Mouse (Mus musculus): ENCODE measurements around the gene Rab3il1.

Gene Rab3il1

DNA sequence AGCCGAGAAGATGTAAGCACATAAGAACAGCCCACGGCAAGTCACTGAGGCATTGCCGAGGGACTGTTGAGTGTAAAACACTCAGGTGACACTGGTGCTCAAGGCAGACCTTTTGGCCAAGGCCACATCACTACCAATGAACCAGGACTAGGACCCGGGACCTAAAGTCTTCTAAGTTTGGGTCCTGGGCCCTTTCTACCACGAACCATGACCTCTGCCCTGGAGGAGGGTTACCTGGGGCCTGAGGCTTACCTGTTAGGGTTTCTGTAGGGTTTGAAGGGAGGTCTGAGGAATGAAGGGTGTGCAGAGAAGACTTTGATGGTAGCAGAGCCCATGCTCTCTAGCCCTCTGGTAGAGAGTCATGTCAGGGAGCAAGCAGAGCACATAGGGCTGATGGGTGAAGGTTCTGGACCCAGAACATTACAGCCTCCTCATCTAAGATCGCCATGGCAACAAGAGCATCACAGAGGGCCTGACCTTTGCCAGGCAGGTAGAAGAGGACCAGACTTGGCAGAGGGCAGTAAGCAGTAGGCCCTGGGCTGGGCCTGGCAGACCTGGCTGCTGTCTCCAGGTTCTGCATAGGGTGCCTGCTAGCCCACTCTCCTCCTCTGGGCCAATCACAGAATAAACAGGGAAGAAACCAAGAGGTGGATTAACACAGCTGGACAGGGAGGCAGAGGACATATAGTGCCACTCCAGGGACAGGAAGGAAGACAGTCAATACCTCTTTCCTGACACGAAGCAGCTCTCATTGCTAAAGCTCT lies at the start of gene Rab3il1, which contains the start of gene Best1:
Rab3il1 (plus strand) TSS at position 464 of the 764 bp plus-strand sequence.
Best1 (minus strand) TSS at position 428 of the 764 bp plus-strand sequence.
- DNase-seq (ENCODE audit: low spot score in 2 of 2), result no peak

DNA sequence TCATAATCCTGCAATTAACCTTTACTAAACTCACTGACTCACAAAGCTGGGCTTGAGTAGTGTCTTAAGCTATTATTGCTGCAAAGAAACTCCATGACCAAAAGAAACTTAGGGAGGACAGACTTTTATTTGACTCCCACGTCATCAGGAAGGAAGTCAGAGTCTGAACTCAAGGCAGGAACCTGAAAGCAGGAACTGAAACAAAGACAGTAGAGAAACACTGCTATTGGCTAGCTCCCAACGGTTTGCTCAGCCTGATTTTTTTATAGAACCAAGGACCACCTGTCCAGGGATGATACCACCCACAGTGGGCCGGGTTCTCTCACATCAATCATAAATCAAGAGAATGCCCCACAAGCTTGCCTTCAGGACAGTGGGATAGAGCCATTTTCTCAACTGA lies 49.1 kb upstream of the Rab3il1 start:
- DNase-seq (ENCODE audit: low spot score in 2 of 2), result peak in 1 of 2 experiments; percentile 14

DNA sequence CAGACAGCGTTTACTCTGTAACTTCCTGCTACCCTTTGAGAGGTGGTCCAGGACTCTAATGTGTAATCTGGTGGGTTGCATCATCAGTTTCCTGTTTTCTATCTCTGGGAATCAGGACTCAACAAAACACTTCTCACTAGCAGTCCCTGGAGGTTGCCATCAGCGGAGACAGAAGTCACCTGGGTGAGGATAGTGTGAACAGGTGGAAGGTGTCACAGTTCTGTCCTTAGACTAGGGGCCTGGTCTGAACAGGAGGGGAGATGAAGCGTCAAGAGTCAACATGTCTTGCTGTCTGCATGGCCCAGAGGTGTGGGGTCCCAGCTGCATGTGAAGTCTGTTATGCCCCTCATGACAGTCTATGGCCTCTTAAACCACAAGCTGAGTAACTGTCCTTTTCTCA lies 48.6 kb upstream of the Rab3il1 start:
- DNase-seq (ENCODE audit: low spot score in 2 of 2), result no peak

DNA sequence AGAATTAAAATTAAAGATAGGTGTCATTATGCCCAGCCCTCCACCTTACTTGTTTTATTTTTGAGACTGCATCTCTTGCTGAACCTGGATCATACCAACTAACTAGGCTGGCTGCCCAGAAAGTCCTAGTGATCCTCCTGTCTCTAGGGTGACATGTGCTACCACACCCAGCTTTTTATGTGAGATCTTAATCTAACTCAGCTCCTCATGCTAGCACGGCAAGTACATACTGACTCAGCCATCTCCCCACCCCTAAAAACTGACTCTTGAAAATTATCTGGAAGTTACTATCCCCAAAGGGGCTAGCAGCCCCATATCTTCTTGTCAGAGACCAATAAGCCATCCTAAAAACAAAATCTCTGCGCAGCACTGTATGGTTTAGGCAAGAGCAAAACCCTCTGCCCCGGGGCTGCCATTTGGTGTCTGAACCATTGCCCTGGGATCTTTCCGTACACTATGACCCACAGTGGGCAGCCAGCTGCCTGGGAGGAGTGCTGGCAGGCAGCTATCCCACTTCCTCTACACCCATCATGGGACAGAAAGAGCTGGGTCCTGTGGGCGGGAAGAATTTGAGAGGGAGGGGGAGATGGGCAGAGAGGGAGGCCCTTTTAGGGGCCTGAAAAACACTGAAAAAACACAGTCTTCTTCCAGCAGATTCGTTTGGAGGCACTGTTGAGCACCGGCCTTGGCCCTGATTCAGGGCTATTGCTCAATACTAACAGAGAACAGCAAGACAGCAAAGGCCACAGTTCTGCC lies 47.2 kb upstream of the Rab3il1 start:
- DNase-seq (ENCODE audit: low spot score in 2 of 2), result no peak

DNA sequence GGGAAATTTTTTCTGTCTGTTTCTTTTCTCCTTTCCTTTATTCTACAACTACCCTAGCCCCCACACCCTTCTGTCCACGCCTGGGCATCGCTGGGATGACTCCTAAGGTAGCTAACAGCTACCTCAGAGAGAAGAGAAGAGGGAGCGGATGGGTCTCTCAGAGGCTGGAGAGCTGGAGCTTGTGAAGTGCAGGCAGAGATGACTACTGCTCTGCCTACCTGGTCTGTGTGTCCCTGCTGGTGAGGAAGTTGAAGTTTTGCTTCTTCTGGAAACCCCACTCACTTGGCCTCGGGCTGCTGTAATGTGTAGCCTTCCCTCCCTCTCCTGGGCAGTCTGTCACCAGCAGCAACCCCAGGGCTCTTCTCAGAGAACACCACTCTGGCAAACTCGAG lies 46.7 kb upstream of the Rab3il1 start:
- peak in 1 of 2 experiments; percentile 21 for DNase-seq (ENCODE audit: low spot score in 2 of 2)

DNA sequence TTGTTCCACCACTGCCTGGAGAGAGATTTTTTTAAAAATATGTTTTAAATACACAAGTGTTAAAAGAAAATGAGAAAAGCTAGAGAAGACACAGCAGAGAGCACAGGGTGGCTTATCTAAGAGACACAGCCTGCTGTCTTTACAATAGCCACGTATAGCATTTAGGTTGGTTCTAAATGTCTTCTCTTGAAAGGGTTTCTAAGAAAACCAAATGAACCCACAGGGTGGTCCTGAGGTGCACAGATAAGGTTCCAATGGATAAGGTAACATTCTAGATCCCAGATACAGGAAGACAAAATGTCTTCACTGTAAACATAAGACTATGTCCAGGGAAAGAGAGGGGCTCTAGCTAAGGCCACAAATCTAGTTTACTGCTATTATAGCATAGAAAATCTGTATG lies 46.0 kb upstream of the Rab3il1 start:
- DNase-seq (ENCODE audit: low spot score in 2 of 2), result no peak

DNA sequence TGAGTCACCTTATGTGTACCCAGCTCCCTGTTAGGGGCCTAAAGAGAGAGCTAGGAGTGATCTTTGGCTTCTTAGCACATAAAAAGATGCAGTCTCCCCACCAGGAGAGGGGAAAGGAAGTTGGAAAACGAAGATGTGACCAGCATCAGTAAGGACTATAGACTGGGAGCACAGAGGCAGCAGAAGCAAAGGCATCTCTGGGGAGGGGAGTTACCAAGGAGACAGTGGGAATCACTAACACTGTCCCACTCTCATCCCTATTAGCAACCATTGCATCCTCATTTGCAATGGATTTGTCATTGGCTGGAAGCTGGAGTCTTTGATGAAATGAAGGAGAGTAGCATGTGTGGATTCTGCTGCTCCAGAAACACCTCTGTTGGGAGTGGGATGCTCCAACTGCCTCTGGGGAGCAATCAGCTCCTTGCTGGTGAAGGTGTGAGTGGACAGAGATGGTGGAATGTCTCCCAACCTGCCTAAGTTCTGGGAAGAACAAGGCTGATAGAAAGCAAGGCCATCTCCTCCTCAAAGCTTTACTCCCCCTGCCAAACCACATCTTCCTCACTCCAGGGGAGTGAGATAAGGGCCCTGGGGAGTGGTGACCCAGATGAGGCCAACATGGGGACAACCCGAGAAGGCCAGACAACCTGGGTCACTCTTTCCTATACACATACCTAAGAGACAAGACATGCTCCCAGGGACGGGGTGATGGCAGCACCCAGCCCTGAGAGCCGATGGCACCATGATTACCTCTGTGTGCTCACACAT lies 44.7 kb upstream of the Rab3il1 start:
- no peak for DNase-seq (ENCODE audit: low spot score in 2 of 2)

DNA sequence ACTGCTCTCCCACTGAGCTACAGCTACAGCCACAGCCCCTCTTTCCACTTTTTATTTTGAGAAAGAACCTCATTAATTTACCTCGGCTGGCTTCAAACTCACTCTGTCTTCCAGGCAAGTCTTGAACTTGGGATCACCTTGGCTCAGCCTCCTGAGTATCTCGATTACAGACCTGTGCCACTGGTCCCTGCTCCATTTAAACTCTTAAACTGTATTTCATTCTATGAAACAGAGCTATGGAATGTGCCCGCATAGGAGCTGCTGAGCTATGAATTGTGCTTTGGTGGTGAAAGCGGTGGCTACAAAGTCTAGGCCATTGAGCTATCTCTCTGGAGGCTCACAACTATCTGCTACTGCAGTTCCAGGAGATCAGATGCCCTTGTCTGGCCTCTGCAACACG lies 43.5 kb upstream of the Rab3il1 start:
- no peak for DNase-seq (ENCODE audit: low spot score in 2 of 2)

DNA sequence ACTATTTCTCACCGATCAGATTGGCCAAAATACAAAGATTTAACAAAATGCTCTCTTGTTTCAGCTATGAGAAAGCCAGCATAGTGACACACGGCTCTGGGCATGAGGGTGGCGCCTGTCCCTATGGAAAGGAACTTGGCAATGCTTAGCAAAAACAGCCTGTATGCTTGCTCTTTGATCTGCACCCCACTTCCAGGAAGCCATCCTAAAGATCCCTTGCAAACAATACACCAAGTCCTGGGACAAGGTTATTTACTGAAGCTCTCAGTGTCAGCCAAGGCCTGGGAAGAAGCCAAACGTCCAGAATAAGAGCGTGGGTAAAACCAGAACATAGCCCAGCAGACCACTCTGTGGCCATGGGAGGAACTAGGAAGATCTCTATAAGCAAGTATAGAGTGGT lies 40.7 kb upstream of the Rab3il1 start:
- no peak for DNase-seq (ENCODE audit: low spot score in 2 of 2)

DNA sequence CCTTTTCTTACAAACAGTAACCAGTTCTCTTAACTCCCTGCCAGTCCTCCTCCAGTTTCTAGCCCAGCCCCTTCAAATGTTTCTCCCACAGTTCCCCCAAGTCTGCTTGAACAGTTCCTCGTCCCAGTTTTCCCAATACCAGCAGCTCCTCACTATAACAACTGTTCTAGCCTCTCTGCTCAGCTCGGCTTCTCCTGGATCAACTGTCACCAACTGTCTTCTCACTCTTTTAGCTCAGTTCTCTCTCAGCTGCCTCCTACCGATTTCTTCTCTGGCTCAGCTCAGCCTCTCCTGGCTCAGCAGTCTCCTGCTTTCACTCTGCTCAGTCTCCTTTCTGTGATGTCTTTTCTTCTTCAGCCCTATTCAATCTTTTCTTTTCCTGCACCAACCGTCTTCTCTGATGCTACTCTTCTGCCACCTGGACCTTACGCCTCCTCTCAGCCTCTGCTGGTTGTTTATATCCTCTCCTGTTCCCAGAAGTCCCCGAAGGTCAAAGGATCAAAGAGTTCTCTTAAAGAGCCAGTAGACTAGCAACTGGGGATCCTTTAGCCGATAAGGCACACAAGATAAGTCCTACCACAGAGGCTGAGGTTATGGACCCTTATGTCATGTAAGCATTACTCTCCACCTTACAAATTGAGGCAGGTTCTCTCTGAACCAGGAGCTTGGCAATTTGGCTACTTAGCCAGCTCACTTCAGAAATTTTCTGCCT lies 37.1 kb upstream of the Rab3il1 start:
- no peak for DNase-seq (ENCODE audit: low spot score in 2 of 2)

DNA sequence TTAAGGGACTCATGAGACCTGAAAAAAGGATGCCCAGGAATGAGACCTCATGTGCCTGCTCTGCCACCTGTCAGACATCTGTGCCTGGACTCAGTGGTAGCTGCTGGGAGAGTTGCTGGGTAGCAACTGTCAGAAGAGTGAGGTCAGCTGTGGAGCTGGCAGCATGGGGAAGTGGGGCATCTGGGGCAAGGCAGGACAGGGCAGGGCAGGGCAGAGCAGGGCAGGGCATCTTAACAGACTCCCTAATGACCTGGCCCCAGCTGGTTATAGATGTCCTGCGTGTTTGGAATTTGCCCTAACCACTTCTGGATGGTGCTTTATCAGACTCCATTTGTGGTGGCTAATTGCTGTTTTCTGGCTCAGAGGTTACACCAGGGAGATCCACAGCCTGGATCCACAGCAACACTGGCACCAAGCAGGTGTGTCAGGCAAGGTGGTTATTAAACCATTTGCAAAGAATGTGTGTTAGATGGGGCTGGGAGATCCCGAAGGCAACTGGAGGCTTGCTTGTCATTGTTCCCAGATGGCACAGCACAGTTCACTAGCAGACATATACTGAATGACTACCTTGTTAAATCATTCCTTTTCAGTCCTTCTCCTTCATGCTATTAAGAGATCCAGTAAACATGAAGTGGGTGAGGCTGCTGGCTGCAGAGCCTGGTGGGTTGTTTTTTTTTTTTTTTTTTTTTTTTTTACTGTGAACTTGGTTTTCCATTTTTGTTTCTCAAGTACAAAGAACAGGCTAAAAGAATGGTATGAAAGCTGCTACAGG lies 35.2 kb upstream of the Rab3il1 start:
- DNase-seq (ENCODE audit: low spot score in 2 of 2), result no peak

DNA sequence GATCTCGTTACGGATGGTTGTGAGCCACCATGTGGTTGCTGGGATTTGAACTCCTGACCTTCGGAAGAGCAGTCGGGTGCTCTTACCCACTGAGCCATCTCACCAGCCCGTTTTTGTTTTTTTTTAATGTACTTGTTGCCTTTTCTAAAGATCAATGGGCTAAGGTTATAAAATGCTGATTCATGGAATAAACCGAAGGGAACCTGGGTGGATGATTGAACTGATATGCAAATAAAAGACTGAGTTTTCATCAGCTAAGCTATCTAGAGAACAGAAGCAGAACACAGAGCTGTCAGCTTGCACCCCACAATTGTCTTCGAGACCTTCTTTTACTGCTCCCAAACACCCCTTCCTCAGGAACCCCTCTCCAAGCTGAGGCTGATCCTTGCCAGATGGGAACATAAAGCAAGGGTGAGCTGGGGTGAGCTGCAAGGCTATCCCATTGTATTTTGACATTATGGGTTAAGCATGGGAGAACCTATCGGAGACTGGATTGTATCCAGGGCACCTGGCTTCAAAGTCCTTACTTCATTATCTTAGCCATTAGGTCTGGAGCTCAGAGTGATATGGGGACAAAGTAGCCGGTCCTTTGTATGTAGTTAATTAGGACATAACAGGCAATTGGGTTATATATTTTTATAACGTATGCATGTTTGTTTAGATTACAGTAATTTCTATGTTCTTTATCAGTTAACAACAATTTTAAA lies 33.2 kb upstream of the Rab3il1 start:
- no peak for DNase-seq (ENCODE audit: low spot score in 2 of 2)

DNA sequence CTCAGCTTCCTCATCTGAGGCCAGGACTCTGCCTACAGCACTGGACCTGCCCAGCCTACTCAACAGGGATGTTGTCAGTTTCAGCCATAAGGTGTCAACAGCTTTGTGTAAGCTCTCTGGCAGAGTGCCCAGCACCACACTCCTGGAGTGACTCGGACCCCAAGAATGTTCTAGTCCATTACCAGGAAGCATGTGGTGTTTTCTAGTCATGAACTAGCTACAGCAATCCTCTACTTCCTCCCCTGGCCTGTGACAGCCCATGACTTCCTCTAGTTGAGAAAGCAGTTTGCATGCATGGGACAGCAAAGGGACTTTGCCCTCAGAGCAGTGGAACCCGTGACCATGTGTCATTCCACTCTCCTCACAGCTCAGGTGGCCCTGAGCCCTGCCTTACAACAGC lies 26.6 kb upstream of the Rab3il1 start:
- DNase-seq (ENCODE audit: low spot score in 2 of 2), result peak in 1 of 2 experiments; percentile 69

DNA sequence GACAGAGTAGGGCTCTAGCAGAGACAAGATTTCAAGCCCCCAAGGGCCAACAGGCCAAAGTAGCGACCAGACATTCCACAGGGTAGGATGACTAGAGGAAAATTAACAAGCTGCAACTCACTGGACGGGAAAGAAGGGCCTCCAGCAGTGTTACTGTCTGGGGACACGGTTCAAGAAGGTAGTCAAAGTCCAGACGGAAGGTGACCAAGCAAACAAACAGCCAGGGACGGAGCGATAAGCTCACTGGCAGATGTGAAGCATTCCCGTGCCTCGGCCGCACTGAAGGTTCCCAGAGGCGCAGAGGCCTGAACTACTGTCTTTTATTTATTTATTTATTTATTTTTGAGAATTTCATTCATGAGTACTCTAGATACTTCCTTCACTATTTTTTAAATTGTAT lies 24.4 kb upstream of the Rab3il1 start:
- DNase-seq (ENCODE audit: low spot score in 2 of 2), result no peak

DNA sequence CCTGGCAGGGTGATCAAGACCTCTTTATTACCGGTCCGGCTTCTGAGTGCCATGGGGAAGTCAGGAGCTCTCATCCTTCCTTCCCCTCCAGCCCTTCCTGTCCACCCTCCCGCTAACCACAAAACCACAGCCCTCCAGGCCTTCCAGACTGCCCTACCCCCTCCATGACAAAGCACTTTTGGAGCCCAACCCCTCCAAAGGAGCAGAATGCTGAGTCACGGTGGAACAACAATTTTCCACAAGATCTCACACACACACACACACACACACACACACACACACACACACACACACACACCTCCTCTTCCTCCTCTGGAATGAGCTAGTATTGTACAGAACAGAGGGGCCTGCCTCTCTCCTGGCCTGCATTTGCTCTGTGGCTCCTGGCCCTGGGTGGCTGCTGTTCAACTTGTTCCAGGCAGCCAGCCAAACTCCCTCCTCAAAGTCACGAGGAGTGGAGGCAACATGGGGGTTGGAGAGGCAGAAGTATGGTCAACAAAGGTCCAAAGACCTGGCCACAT lies 23.0 kb upstream of the Rab3il1 start:
- no peak for DNase-seq (ENCODE audit: low spot score in 2 of 2)

DNA sequence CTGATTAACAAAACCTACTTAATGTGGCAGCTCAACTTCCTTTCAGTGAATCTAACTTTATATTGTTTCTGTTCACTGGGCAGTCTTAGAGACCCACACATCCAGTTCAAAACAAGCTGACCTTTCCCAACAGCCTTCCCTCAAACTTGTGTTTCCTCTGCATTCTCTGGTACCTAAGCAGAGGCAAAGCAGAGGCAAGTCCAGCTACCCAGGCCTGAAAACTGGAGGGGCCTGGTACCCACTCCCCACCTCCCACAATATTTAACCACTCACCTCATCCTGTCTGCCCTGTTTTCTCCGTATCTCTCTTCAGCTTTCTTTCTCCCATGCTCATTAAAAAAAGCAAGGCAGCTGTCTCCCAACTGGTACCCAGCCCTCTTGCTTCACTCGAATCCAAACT lies 22.3 kb upstream of the Rab3il1 start:
- DNase-seq (ENCODE audit: low spot score in 2 of 2), result no peak

DNA sequence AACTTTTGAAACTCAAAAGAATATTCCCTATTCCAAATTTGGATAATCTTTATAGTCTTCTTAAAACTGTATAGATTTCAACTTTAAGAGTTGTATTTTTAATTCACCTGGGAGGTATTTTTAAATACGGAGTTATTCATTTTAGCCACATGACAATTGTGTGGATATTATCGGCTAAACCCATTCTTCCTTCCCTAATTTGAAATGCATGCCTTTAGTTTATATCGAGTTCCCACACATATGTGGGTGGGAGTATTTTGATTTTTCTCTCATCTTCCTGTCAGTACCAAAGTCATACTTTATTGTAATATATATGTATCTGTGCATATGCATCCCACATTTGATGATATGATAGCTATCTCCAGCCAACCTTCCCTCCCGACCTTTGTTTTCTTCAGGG lies 21.2 kb upstream of the Rab3il1 start, which contains the start of gene Fth1:
Fth1 (plus strand) TSS at position 341 of the 400 bp plus-strand sequence.
- no peak for DNase-seq (ENCODE audit: low spot score in 2 of 2)

DNA sequence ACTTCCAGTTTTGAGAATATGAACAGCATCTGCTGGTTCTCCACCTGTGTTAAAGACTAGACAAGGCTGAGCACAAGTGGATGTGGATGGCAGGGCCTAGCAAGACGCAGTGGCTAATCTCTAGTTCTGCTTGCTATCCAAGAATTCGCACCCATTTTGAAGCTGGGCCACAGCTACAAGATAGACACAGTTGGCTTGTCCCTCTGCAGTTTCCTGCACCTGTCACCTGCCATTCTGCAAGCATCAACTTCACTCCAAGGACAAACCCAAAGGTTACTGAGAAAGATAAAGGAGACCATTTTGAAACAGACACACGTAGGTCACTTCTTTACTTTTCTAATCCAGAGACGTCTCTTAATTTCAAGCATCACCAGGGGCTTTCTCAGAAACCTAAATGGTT lies 19.8 kb upstream of the Rab3il1 start:
- no peak for DNase-seq (ENCODE audit: low spot score in 2 of 2)

DNA sequence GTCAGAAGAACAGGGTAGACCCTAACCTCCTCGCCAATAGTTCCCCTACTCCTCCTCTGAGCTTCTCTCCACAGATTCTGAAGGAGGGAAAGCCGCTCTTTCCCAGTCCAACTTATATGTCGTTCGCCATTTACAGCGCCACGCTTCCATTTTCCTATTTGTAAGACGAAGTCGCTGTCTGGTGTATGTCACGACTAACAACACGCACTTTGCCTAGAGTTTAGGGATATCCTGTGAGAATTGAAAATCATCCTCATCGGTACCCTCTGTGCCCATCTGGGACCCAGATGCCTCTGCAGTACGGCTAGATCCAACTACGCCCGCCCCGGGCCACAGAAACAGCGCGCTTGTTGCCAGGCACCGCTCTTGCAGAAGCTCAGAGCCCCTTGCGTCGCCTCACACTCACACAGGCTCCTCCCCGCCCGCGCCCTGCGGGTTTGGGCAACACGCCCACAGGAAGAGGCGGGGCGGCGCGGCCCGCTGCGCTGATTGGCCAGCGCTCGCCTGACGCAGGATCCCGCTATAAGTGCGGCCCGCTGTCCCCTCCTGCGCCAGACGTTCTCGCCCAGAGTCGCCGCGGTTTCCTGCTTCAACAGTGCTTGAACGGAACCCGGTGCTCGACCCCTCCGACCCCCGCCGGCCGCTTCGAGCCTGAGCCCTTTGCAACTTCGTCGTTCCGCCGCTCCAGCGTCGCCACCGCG lies 19.2 kb upstream of the Rab3il1 start:
- peak; percentile 92 to 95 for DNase-seq (ENCODE audit: low spot score in 2 of 2)
